Mouse (Mus musculus) fibroblast of lung, adult 2 months (primary cell): ENCODE results near the gene Gm7137.
"Not testable (repeated sequence)": the region's sequence is repeated elsewhere in the genome, so short reads cannot be mapped to it uniquely, and the experiment has no call there.

Experiments
- DNase-seq: peaks from one replicate; pipeline ENCODE4 v3.0.0-alpha.2; 2011; ENCODE audit warnings: low read depth

Gm7137 gene

GRCm38 (mm10) chr10:77752312-77752711 is 35.7 kb downstream of the Gm7137 start:
- not testable (repeated sequence) for DNase-seq

DNA sequence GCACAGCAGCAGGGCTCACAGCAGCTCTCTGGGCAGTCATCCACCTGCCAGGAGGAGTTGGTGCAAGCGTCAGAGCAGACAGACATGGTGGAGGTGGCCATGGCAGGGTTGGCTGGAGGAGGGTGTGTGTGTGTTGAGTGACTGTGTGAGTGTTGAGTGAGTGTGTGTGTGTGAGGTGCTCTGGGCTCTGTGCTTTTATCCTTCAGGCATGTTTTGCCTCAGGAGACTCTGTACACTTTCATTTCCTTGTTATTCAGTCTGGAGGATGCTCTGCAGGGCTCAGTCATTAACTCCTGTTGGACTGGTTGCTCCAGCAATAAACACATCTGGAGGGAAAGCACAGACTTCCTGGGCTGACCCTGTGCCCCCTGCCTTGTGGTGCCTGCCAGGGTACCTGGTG is 36.7 kb downstream of the Gm7137 start, which contains the start of gene Gm9736:
TSS of gene Gm9736 (minus strand) at position 101 of the 400 bp plus-strand sequence.
- not testable (repeated sequence) for DNase-seq

- DNase-seq = not testable (repeated sequence)
These were observed 37.3 kb downstream of the Gm7137 start for GRCm38 (mm10) chr10:77750686-77751085.

DNA sequence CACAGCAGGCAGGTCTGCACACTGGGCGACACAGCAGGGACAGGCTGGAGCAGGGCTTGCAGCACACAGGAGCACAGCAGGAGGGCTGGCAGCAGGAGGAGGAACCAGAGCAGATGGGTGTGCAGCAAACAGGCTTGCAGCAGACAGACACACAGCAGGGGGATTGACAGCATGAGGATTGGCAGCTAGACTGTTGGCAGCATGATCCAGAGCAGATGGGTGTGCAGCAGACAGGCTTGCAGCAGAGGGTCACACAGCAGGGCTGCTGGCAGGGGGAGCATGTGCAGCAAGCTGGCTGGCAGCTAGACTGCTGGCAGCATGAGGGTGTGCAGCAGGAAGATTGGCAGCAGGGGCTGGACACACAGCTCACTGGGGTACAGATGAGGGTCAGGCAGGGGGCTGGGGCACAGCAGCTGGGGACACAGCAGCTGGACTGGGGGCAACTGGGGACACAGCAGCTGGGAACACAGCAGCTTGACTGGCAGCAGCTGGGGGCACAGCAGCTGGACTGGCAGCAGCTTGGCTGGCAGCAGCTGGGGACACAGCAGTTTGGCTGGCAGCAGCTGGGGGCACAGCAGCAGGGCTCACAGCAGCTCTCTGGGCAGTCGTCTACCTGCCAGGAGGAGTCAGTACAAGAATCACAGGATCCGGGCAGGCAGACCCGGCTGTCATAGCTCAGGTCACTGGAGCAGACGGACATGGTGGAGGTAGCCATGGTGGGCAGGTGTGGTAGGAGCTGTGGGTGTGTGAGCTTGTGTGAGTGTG is 45.9 kb downstream of the Gm7137 start, which contains the start of gene Gm18596:
TSS of gene Gm18596 (minus strand) at position 715 of the 765 bp plus-strand sequence.
- DNase-seq = not testable (repeated sequence)

- no peak for DNase-seq
These were observed 49.1 kb downstream of the Gm7137 start for GRCm38 (mm10) chr10:77738929-77739328.
